Mouse (Mus musculus): ENCODE measurements at regions not wholly inside any gene's neighbourhood (a gene's known extent, or its start where the extent isn't known, plus 50 kb on each side); places are given as distances from the start of the nearest gene placed in this dataset.

- Histone ChIP-seq H3K4me2 (replicated peaks) (no peak overlapping the region), H3K27ac (no peak overlapping the region), H3K9me3 (no peaks in the 10 kb centered on the region), H3K36me3 (no peaks in the 10 kb centered on the region), H3K4me3 (no peak overlapping the region), H3K9ac (no peak overlapping the region), H3K4me1 (no peaks in the 10 kb centered on the region), H3K27me3 (replicated peaks) (no peaks in the 10 kb centered on the region)
- ATAC-seq (ENCODE audit: low FRiP score, low read depth), result no peak
- WGBS, result 69% methylated on average over 2 of the region's 2 CpGs
These were observed 108.4 kb upstream of the 1810046K07Rik start for GRCm38 (mm10) chr9:51437130-51437529.

GRCm38 (mm10) chr9:51441773-51442381, 113.2 kb upstream of the 1810046K07Rik start:
- H3K4me3 ChIP-seq, result no peak overlapping the region
- 15% methylated on average over 5 of the region's 5 CpGs for WGBS
- no peak overlapping the region for H3K27ac ChIP-seq
- no peaks in the 10 kb centered on the region for H3K9me3 ChIP-seq
- no peaks in the 10 kb centered on the region for H3K36me3 ChIP-seq
- no peaks in the 10 kb centered on the region for H3K4me1 ChIP-seq
- H3K27me3 ChIP-seq (replicated peaks), result no peaks in the 10 kb centered on the region
- no peak overlapping the region for H3K9ac ChIP-seq
- H3K4me2 ChIP-seq (replicated peaks), result no peak overlapping the region
- ATAC-seq (ENCODE audit: low FRiP score, low read depth), result no peak

- Histone ChIP-seq H3K27me3 (replicated peaks) (no peaks in the 10 kb centered on the region), H3K27ac (no peak overlapping the region), H3K9me3 (no peaks in the 10 kb centered on the region), H3K4me1 (peaks cover 6% of the 10 kb centered on the region), H3K36me3 (no peaks in the 10 kb centered on the region), H3K4me2 (replicated peaks) (no peak overlapping the region), H3K4me3 (no peak overlapping the region), H3K9ac (no peak overlapping the region)
- WGBS, result 27% methylated on average over 2 of the region's 2 CpGs
- no peak for ATAC-seq (ENCODE audit: low FRiP score, low read depth)
These were observed 127.0 kb upstream of the 1810046K07Rik start for GRCm38 (mm10) chr9:51455690-51456089.

- Histone ChIP-seq H3K4me1 (no peaks in the 10 kb centered on the region), H3K4me3 (no peak overlapping the region), H3K9ac (no peak overlapping the region), H3K4me2 (replicated peaks) (no peak overlapping the region), H3K36me3 (no peaks in the 10 kb centered on the region), H3K27ac (no peak overlapping the region), H3K27me3 (replicated peaks) (no peaks in the 10 kb centered on the region), H3K9me3 (no peaks in the 10 kb centered on the region)
- WGBS, result 92% methylated on average over 6 of the region's 6 CpGs
- no peak for ATAC-seq (ENCODE audit: low FRiP score, low read depth)
These were observed 133.8 kb upstream of the 1810046K07Rik start for GRCm38 (mm10) chr9:51462463-51463024.

GRCm38 (mm10) chr9:51470031-51470430, 141.3 kb upstream of the 1810046K07Rik start:
- Histone ChIP-seq H3K4me1 (no peaks in the 10 kb centered on the region), H3K9ac (no peak overlapping the region), H3K4me3 (no peak overlapping the region), H3K9me3 (no peaks in the 10 kb centered on the region), H3K27me3 (replicated peaks) (no peaks in the 10 kb centered on the region), H3K27ac (no peak overlapping the region), H3K4me2 (replicated peaks) (no peak overlapping the region), H3K36me3 (no peaks in the 10 kb centered on the region)
- WGBS, result 91% methylated on average over 1 of the region's 1 CpGs
- ATAC-seq (ENCODE audit: low FRiP score, low read depth), result no peak

GRCm38 (mm10) chr9:51476511-51477056, 147.9 kb upstream of the 1810046K07Rik start:
- no peak for ATAC-seq (ENCODE audit: low FRiP score, low read depth)
- no peaks in the 10 kb centered on the region for H3K4me1 ChIP-seq
- WGBS, result 65% methylated on average over 3 of the region's 3 CpGs
- H3K27ac ChIP-seq, result no peak overlapping the region
- H3K9ac ChIP-seq, result no peak overlapping the region
- no peak overlapping the region for H3K4me2 ChIP-seq (replicated peaks)
- no peaks in the 10 kb centered on the region for H3K27me3 ChIP-seq (replicated peaks)
- H3K4me3 ChIP-seq, result no peak overlapping the region
- H3K9me3 ChIP-seq, result no peaks in the 10 kb centered on the region
- H3K36me3 ChIP-seq, result no peaks in the 10 kb centered on the region

GRCm38 (mm10) chr9:51487840-51488239, 159.1 kb upstream of the 1810046K07Rik start:
- ATAC-seq (ENCODE audit: low FRiP score, low read depth), result no peak
- H3K4me1 ChIP-seq, result no peaks in the 10 kb centered on the region

GRCm38 (mm10) chr9:51507265-51507913, 178.7 kb upstream of the 1810046K07Rik start:
- 76% methylated on average over 3 of the region's 3 CpGs for WGBS
- ATAC-seq (ENCODE audit: low FRiP score, low read depth), result no peak
- Histone ChIP-seq H3K27ac (no peak overlapping the region), H3K4me1 (no peaks in the 10 kb centered on the region), H3K9ac (no peak overlapping the region), H3K4me2 (replicated peaks) (no peak overlapping the region), H3K36me3 (no peaks in the 10 kb centered on the region), H3K4me3 (no peak overlapping the region), H3K9me3 (no peaks in the 10 kb centered on the region), H3K27me3 (replicated peaks) (no peaks in the 10 kb centered on the region)

More at GRCm38 (mm10) chr9:51487840-51488239, 159.1 kb upstream of the 1810046K07Rik start:
- Histone ChIP-seq H3K36me3 (no peaks in the 10 kb centered on the region), H3K4me2 (replicated peaks) (no peak overlapping the region), H3K9me3 (no peaks in the 10 kb centered on the region), H3K27ac (no peak overlapping the region), H3K27me3 (replicated peaks) (no peaks in the 10 kb centered on the region), H3K9ac (no peak overlapping the region), H3K4me3 (no peak overlapping the region)
- 76% methylated on average over 3 of the region's 3 CpGs for WGBS

GRCm38 (mm10) chr9:51517643-51518042, 188.9 kb upstream of the 1810046K07Rik start:
- H3K4me3 ChIP-seq, result no peak overlapping the region
- no peaks in the 10 kb centered on the region for H3K4me1 ChIP-seq
- ATAC-seq (ENCODE audit: low FRiP score, low read depth), result no peak
- no peak overlapping the region for H3K27ac ChIP-seq
- H3K9ac ChIP-seq, result no peak overlapping the region
- 76% methylated on average over 2 of the region's 2 CpGs for whole genome bisulfite sequencing
- no peaks in the 10 kb centered on the region for H3K27me3 ChIP-seq (replicated peaks)
- H3K4me2 ChIP-seq (replicated peaks), result no peak overlapping the region
- no peaks in the 10 kb centered on the region for H3K9me3 ChIP-seq
- no peaks in the 10 kb centered on the region for H3K36me3 ChIP-seq

- H3K27ac ChIP-seq, result no peak overlapping the region
- no peaks in the 10 kb centered on the region for H3K36me3 ChIP-seq
- no peaks in the 10 kb centered on the region for H3K27me3 ChIP-seq (replicated peaks)
- no peak overlapping the region for H3K4me2 ChIP-seq (replicated peaks)
- H3K9ac ChIP-seq, result no peak overlapping the region
- WGBS, result 87% methylated on average over 4 of the region's 4 CpGs
- no peaks in the 10 kb centered on the region for H3K9me3 ChIP-seq
- no peak overlapping the region for H3K4me3 ChIP-seq
- no peaks in the 10 kb centered on the region for H3K4me1 ChIP-seq
- no peak for ATAC-seq (ENCODE audit: low FRiP score, low read depth)
These were observed 189.7 kb upstream of the 1810046K07Rik start for GRCm38 (mm10) chr9:51518376-51518775.

GRCm38 (mm10) chr9:51523471-51523870, 194.8 kb upstream of the 1810046K07Rik start:
- H3K9ac ChIP-seq, result no peak overlapping the region
- H3K36me3 ChIP-seq, result no peaks in the 10 kb centered on the region
- H3K27ac ChIP-seq, result no peak overlapping the region
- no peak overlapping the region for H3K4me3 ChIP-seq
- ATAC-seq (ENCODE audit: low FRiP score, low read depth), result no peak
- no peak overlapping the region for H3K4me2 ChIP-seq (replicated peaks)
- no peaks in the 10 kb centered on the region for H3K27me3 ChIP-seq (replicated peaks)
- H3K4me1 ChIP-seq, result no peaks in the 10 kb centered on the region
- no peaks in the 10 kb centered on the region for H3K9me3 ChIP-seq

GRCm38 (mm10) chr9:51525906-51526305, 197.2 kb upstream of the 1810046K07Rik start:
- 88% methylated on average over 4 of the region's 4 CpGs for WGBS

More at GRCm38 (mm10) chr9:51525906-51526305, 197.2 kb upstream of the 1810046K07Rik start:
- no peak overlapping the region for H3K9ac ChIP-seq
- no peaks in the 10 kb centered on the region for H3K36me3 ChIP-seq
- no peaks in the 10 kb centered on the region for H3K27me3 ChIP-seq (replicated peaks)
- no peak for ATAC-seq (ENCODE audit: low FRiP score, low read depth)
- H3K4me3 ChIP-seq, result no peak overlapping the region
- no peak overlapping the region for H3K27ac ChIP-seq
- H3K4me2 ChIP-seq (replicated peaks), result no peak overlapping the region
- H3K9me3 ChIP-seq, result no peaks in the 10 kb centered on the region
- H3K4me1 ChIP-seq, result no peaks in the 10 kb centered on the region
